Mouse (Mus musculus) hindbrain, embryonic 16.5 days (tissue): ENCODE measurements at regions not wholly inside any gene's neighbourhood (a gene's known extent, or its start where the extent isn't known, plus 50 kb on each side); places are given as distances from the start of the nearest gene placed in this dataset.
A peak's percentile ranks its signal among the peaks of the same experiment; 100 is the strongest.
"Not testable (repeated sequence)": the region's sequence is repeated elsewhere in the genome, so short reads cannot be mapped to it uniquely, and the experiment has no call there.

Experiments used
- ATAC-seq: fragments of 200-750 bp; cut with Nextera tagmentation; 2 replicates; pipeline ENCODE4 v1.8.0; 2017; ENCODE audit warnings: moderate TSS enrichment, moderate library complexity
- H3K27ac ChIP-seq: fragments of 300-500 bp; sonication (generic); 2 replicates; pipeline ENCODE4 v1.5.1; 2014; ENCODE audit warnings: low read depth, mild to moderate bottlenecking, control low read depth, low read length, moderate library complexity
- H3K27me3 ChIP-seq: fragments of 300-500 bp; sonication (generic); replicated peaks from 2 replicates; pipeline ENCODE4 v1.6.1; 2014; ENCODE audit warnings: low read length; ENCODE audit not compliant: control insufficient read depth, insufficient read depth
- H3K36me3 ChIP-seq: fragments of 300-500 bp; sonication (generic); 2 replicates; pipeline ENCODE4 v1.6.1; 2014; ENCODE audit warnings: mild to moderate bottlenecking, low read length, moderate library complexity, mixed read lengths; ENCODE audit not compliant: control insufficient read depth, insufficient read depth
- H3K4me1 ChIP-seq: fragments of 300-500 bp; sonication (generic); 2 replicates; pipeline ENCODE4 v1.6.1; 2014; ENCODE audit warnings: low read depth, low read length; ENCODE audit not compliant: control insufficient read depth, insufficient read depth
- H3K4me2 ChIP-seq: fragments of 300-500 bp; sonication (generic); 2 replicates; pipeline ENCODE4 v1.6.1; 2014; ENCODE audit warnings: mild to moderate bottlenecking, low read length, control low read depth, moderate library complexity
- H3K4me3 ChIP-seq: fragments of 300-500 bp; sonication (generic); 2 replicates; pipeline ENCODE4 v1.5.1; 2014; ENCODE audit warnings: mild to moderate bottlenecking, low read length, control low read depth, moderate library complexity
- H3K9ac ChIP-seq: fragments of 300-500 bp; sonication (generic); 2 replicates; pipeline ENCODE4 v1.6.1; 2014; ENCODE audit warnings: low read depth, mild to moderate bottlenecking, control low read depth, low read length, moderate library complexity
- H3K9me3 ChIP-seq: fragments of 300-500 bp; sonication (generic); 2 replicates; pipeline ENCODE4 v1.6.1; 2014; ENCODE audit warnings: mild to moderate bottlenecking, low read length, moderate library complexity; ENCODE audit not compliant: control insufficient read depth
- WGBS: fragments of 180-500 bp; shearing (Covaris S2); extraction: QIAGEN DNeasy Blood & Tissue Kit; methylation state at CpG from one replicate; pipeline ENCODE4 v1.1.7; 2014; 5-methylcytosine and 5-hydroxymethylcytosine counted together

- Histone ChIP-seq H3K27ac (no peak overlapping the region), H3K4me2 (no peak overlapping the region), H3K4me3 (no peak overlapping the region), H3K9ac (no peak overlapping the region), H3K9me3 (no peaks in the 10 kb centered on the region), H3K27me3 (no peaks in the 10 kb centered on the region), H3K36me3 (no peaks in the 10 kb centered on the region), H3K4me1 (no peaks in the 10 kb centered on the region)
- WGBS = 84% methylated on average over 1 of the region's 1 CpGs
- ATAC-seq = no peak
Measured at GRCm38 (mm10) chr5:12808729-12809128, 316.5 kb upstream of the Sema3a start.

- H3K4me2 ChIP-seq = no peak overlapping the region
- no peak overlapping the region for H3K9ac ChIP-seq
- no peaks in the 10 kb centered on the region for H3K27me3 ChIP-seq
- H3K36me3 ChIP-seq = no peaks in the 10 kb centered on the region
- H3K9me3 ChIP-seq = no peaks in the 10 kb centered on the region
- H3K4me3 ChIP-seq = no peak overlapping the region
- H3K27ac ChIP-seq = no peak overlapping the region
- ATAC-seq = no peak
- WGBS = 76% methylated on average over 2 of the region's 2 CpGs
- H3K4me1 ChIP-seq = no peaks in the 10 kb centered on the region
Measured at GRCm38 (mm10) chr5:12809884-12810283, 315.3 kb upstream of the Sema3a start.

- not testable (repeated sequence) for H3K36me3 ChIP-seq
Measured at GRCm38 (mm10) chr5:12847207-12847606, 278.0 kb upstream of the Sema3a start.

GRCm38 (mm10) chr5:12856869-12857268, 268.3 kb upstream of the Sema3a start:
- Histone ChIP-seq H3K36me3 (no peaks in the 10 kb centered on the region), H3K27me3 (no peaks in the 10 kb centered on the region), H3K4me1 (no peaks in the 10 kb centered on the region), H3K4me3 (no peak overlapping the region), H3K9me3 (no peaks in the 10 kb centered on the region), H3K9ac (no peak overlapping the region), H3K4me2 (no peak overlapping the region), H3K27ac (no peak overlapping the region)
- no peak for ATAC-seq
- 68% methylated on average over 2 of the region's 2 CpGs for WGBS

More at GRCm38 (mm10) chr5:12847207-12847606, 278.0 kb upstream of the Sema3a start:
- H3K9me3 ChIP-seq, H3K27me3 ChIP-seq, H3K4me3 ChIP-seq, H3K27ac ChIP-seq, H3K4me2 ChIP-seq, H3K9ac ChIP-seq, H3K4me1 ChIP-seq, ATAC-seq: not testable (repeated sequence)
- 86% methylated on average over 3 of the region's 3 CpGs for WGBS

- Histone ChIP-seq H3K9ac (no peak overlapping the region), H3K27ac (no peak overlapping the region), H3K4me1 (no peaks in the 10 kb centered on the region), H3K27me3 (no peaks in the 10 kb centered on the region), H3K9me3 (no peaks in the 10 kb centered on the region), H3K36me3 (no peaks in the 10 kb centered on the region), H3K4me3 (no peak overlapping the region), H3K4me2 (no peak overlapping the region)
- peak; percentile 56; the same call in 1 of the 2 replicates for ATAC-seq
- 28% methylated on average over 3 of the region's 3 CpGs for WGBS
Measured at GRCm38 (mm10) chr5:12868355-12869217, 256.6 kb upstream of the Sema3a start.

GRCm38 (mm10) chr5:12872888-12873287, 252.3 kb upstream of the Sema3a start:
- Histone ChIP-seq H3K36me3 (no peaks in the 10 kb centered on the region), H3K27me3 (no peaks in the 10 kb centered on the region), H3K4me3 (no peak overlapping the region), H3K9me3 (no peaks in the 10 kb centered on the region), H3K9ac (no peak overlapping the region), H3K4me1 (no peaks in the 10 kb centered on the region), H3K4me2 (no peak overlapping the region), H3K27ac (no peak overlapping the region)
- WGBS = 82% methylated on average over 3 of the region's 3 CpGs
- ATAC-seq = no peak

- Histone ChIP-seq H3K27ac (no peak overlapping the region), H3K27me3 (no peaks in the 10 kb centered on the region), H3K9ac (no peak overlapping the region), H3K4me3 (no peak overlapping the region), H3K9me3 (no peaks in the 10 kb centered on the region), H3K36me3 (no peaks in the 10 kb centered on the region), H3K4me2 (no peak overlapping the region), H3K4me1 (no peaks in the 10 kb centered on the region)
- ATAC-seq = no peak
- 95% methylated on average over 6 of the region's 6 CpGs for WGBS
Measured at GRCm38 (mm10) chr5:12877595-12878296, 247.5 kb upstream of the Sema3a start.

- no peak overlapping the region for H3K9ac ChIP-seq
- H3K4me3 ChIP-seq = no peak overlapping the region
- H3K27ac ChIP-seq = no peak overlapping the region
- H3K4me2 ChIP-seq = no peak overlapping the region
- H3K27me3 ChIP-seq = no peaks in the 10 kb centered on the region
- H3K4me1 ChIP-seq = no peaks in the 10 kb centered on the region
- no peaks in the 10 kb centered on the region for H3K36me3 ChIP-seq
- ATAC-seq = no peak
- no peaks in the 10 kb centered on the region for H3K9me3 ChIP-seq
Measured at GRCm38 (mm10) chr5:12892333-12892732, 232.9 kb upstream of the Sema3a start.

GRCm38 (mm10) chr5:12894638-12895037, 230.6 kb upstream of the Sema3a start:
- Histone ChIP-seq H3K27me3 (no peaks in the 10 kb centered on the region), H3K4me1 (no peaks in the 10 kb centered on the region), H3K36me3 (no peaks in the 10 kb centered on the region), H3K4me3 (no peak overlapping the region), H3K9ac (no peak overlapping the region), H3K27ac (no peak overlapping the region), H3K4me2 (no peak overlapping the region), H3K9me3 (no peaks in the 10 kb centered on the region)
- WGBS = 65% methylated on average over 2 of the region's 2 CpGs
- ATAC-seq = no peak
